Mouse (Mus musculus) cortical plate, adult 2 months (tissue): ENCODE results near the gene Rab42.

ENCODE experiments used
- CTCF ChIP-seq: fragments of 200-500 bp; IDR thresholded peaks from 2 replicates; pipeline ENCODE4 v1.5.1; 2011; ENCODE audit warnings: mild to moderate bottlenecking, control low read depth, low read length; ENCODE audit not compliant: insufficient read depth; ENCODE audit errors: extremely low read depth
- POLR2A ChIP-seq: fragments of 200-500 bp; IDR thresholded peaks from 2 replicates; pipeline ENCODE4 v1.6.1; 2011; ENCODE audit warnings: mild to moderate bottlenecking, low read length, control low read depth; ENCODE audit not compliant: insufficient read depth; ENCODE audit errors: extremely low read depth

- TF ChIP-seq CTCF (no peak), POLR2A (no peak)
These were observed 9.4 kb upstream of the Rab42 start for GRCm38 (mm10) chr4:132312627-132313026.
